Mouse (Mus musculus) layer of hippocampus, adult 9-10 months (tissue): ENCODE measurements around the gene Olfr1335.
"Not testable (repeated sequence)": the region's sequence is repeated elsewhere in the genome, so short reads cannot be mapped to it uniquely, and the experiment has no call there.

Experiments used
- DNase-seq: peaks from one replicate; pipeline ENCODE4 v3.0.0; 2022; ENCODE audit warnings: low spot score

Olfr1335 gene

DNA sequence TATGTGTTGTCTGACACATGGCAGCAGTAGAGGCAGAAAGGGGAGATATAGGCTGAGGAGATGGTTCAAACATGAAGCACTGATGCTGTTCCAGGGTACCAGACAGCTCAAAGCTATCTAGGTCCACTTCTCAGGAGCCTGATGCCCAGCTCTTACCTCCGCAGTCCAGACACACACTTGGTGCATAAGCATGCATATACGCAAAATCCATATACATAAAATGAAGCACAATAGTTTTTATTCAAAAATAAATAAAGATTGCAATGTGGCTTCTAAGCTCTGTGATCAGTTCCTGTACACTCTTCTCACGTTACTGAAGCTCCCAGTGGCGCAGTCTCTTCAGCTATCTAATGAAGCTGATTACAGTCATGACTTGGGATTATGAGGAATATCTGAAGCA lies at the start of gene Olfr1335:
TSS of gene Olfr1335 (minus strand) at position 101 of the 400 bp plus-strand sequence.
- no peak for DNase-seq

DNA sequence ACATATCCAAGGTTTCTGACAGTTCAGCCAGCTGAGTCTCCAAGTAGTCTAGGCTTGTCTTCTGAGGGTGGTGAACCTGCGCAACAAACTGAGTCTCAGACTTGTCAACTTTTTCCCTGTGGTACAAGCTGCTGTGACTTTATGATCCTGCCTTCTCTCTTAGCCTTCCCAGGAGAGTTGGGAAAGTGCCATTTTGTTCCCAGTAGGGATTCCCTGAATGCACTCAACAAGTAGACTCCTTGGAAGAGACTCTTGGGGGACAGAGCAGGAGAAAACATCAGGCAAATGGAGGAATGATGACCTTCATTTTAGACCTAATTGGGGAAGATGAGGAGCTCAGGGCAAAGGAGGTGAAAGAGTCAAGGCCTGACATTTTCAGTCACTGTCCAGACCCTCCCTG lies 26.4 kb upstream of the Olfr1335 start, which contains the start of gene Olfr1333:
TSS of gene Olfr1333 (minus strand) at position 101 of the 400 bp plus-strand sequence.
- DNase-seq = no peak

DNA sequence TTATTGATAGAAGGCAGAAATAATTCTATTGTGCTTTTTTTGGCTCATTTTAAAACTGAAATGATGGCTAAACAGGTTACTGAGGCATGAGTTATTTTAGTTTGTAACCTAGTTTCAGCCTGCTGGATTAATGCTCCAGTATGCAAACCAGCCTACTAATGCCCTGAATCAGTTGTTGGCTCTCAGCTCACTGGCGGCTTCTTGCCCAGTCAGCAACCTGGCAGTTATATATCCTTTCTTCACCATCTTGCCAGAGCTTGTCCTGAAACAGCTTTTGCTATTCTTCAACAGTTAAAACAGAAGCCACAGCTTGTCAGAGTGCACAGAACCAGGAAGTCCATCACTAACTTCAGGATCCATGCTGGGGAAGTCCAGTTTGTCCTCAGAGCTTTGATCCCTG lies 9.2 kb upstream of the Olfr1335 start:
- no peak for DNase-seq

- not testable (repeated sequence) for DNase-seq
Measured at GRCm38 (mm10) chr4:118792796-118793195, 16.9 kb downstream of the Olfr1335 start.

DNA sequence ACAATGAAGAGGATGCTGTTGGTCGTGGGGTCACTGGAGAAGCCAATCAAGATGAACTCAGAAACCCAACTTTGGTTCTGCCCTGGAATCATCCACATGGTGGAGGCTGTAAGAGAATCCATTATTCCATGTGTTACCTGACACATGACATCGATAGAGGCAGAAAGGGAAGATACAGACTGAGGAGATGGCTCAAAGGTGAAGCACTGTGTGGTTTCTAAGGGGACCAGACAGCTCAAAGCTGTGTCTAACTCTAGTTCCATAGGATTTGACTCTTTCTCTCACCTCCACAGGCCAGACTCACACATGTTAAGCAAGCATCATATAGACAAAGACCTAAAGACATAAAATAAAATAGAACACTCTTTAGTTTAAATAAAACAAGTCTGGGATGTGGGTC lies 27.3 kb downstream of the Olfr1335 start, which contains the start of gene Olfr1337:
TSS of gene Olfr1337 (minus strand) at position 101 of the 400 bp plus-strand sequence.
- no peak for DNase-seq
